Mouse (Mus musculus) C2C12 (cell line): ENCODE results near the gene Tnni1. TPM values are rescaled to one million over a fixed set of nuclear protein-coding genes. Genes with fewer than 3 reads are reported as not detected.

ENCODE experiments used
- H3K27me3 ChIP-seq: one replicate; pipeline ENCODE4 v1.6.1; 2011; ENCODE audit not compliant: control insufficient read depth, insufficient read depth, insufficient read length
- H3K36me3 ChIP-seq: one replicate; pipeline ENCODE4 v1.6.1; 2011; ENCODE audit not compliant: control insufficient read depth, insufficient read depth
- H3K4me3 ChIP-seq: one replicate; pipeline ENCODE4 v1.5.1; 2011; ENCODE audit warnings: mild to moderate bottlenecking, control low read depth; ENCODE audit not compliant: poor library complexity, insufficient read depth, severe bottlenecking
- H3K79me2 ChIP-seq: one replicate; pipeline ENCODE4 v1.6.1; 2011; ENCODE audit not compliant: control insufficient read depth, insufficient read depth
- H3K79me3 ChIP-seq: one replicate; pipeline ENCODE4 v1.6.1; 2011; ENCODE audit warnings: low read depth, control low read depth
- H3ac ChIP-seq: one replicate; pipeline ENCODE3; 2011; ENCODE audit warnings: low read depth; ENCODE audit not compliant: control insufficient read depth, insufficient read length
- CEBPB ChIP-seq: IDR thresholded peaks from one replicate; pipeline ENCODE4 v1.6.1; 2011; ENCODE audit warnings: low read depth, mild to moderate bottlenecking, control low read depth, moderate library complexity
- CTCF ChIP-seq: IDR thresholded peaks from one replicate; pipeline ENCODE4 v1.5.1; 2011; ENCODE audit not compliant: control insufficient read depth, insufficient read depth, insufficient read length
- FOSL1 ChIP-seq: IDR thresholded peaks from one replicate; pipeline ENCODE4 v1.8.0; 2011; ENCODE audit warnings: mild to moderate bottlenecking, low read length; ENCODE audit not compliant: poor library complexity, insufficient read depth, severe bottlenecking
- MAX ChIP-seq: IDR thresholded peaks from one replicate; pipeline ENCODE4 v1.6.1; 2011; ENCODE audit warnings: mild to moderate bottlenecking, control low read depth
- MYOD1 ChIP-seq: IDR thresholded peaks from one replicate; pipeline ENCODE4 v1.6.1; 2011; ENCODE audit warnings: low read depth; ENCODE audit not compliant: control insufficient read depth, insufficient read length
- MYOG ChIP-seq: IDR thresholded peaks from one replicate; pipeline ENCODE4 v1.6.1; 2011; ENCODE audit not compliant: control insufficient read depth, insufficient read length; ENCODE audit errors: extremely low read depth
- USF1 ChIP-seq: IDR thresholded peaks from one replicate; pipeline ENCODE4 v1.6.1; 2011; ENCODE audit warnings: low read depth, mild to moderate bottlenecking, control low read depth, moderate library complexity
- long read RNA-seq, 2 experiments: library from polyadenylated mRNA; unstranded; transcript quantifications; one replicate each; pipeline ENCODE4 v2.0.0; 2019 to 2020
- polyA plus RNA-seq: library from polyadenylated mRNA; unstranded; fragments of >200 nt; fragmentation: generic; extraction: Trizol; gene quantifications from one replicate; pipeline ENCODE4 v1.2.1, GENCODE M21; 2012; ENCODE audit warnings: missing spikeins

Tnni1 gene
- 44.6 TPM for polyA plus RNA-seq
- long read RNA-seq, experiment 1, partial matches to known transcripts, result 47 of 139 reads
- long read RNA-seq, experiment 1, other reads (novel, unspliced or antisense), result 92 of 139 reads
- long read RNA-seq, experiment 2, result 0 reads

DNA sequence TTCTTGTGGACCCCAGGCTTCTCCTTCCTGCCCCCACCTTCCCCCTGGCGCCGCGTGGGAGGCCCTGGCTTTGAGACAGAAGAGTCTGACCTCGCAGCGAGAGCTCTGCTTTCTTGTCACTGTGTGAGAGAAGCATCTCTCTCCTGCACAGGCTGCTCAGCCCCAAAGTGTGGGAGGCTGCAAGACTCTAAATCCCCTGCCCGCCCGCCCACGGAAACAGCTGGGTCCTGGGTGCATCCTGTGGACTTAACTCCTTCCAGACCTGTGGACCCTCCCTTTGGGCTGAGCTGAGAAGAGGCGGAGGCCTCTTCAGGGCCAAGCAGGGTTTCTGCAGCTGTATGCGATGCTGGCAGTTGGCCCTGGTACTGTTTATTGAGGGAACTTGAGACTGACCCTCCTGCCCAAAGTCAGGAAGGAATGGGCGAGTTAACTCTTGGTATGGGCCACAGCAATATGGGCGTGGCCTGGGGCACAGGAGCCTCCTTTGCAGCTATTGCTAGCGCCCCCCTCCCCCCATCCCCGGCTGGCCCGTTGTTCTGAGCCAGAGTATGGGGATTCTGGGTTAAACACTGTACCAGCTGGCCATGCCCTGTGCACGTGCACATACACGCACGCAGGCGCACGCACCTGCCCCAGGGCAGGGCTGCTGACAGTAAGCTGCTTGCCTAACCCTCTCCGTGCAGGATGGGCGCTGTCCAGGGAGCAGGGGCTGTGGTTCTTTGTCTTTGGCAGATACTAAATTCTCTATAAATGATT is at the start of gene Tnni1:
Gene Tnni1 (plus strand): TSS at position 655 of the 756 bp plus-strand sequence.
- Histone ChIP-seq H3K27me3 (no peaks in the 10 kb centered on the region), H3K79me3 (no peaks in the 10 kb centered on the region), H3ac (peak within 1 kb of the TSS; percentile 31), H3K36me3 (no peaks in the 10 kb centered on the region), H3K79me2 (no peaks in the 10 kb centered on the region), H3K4me3 (no peak within 1 kb of the TSS)
- TF ChIP-seq FOSL1 (no peak), MYOD1 (peak; percentile 32)

DNA sequence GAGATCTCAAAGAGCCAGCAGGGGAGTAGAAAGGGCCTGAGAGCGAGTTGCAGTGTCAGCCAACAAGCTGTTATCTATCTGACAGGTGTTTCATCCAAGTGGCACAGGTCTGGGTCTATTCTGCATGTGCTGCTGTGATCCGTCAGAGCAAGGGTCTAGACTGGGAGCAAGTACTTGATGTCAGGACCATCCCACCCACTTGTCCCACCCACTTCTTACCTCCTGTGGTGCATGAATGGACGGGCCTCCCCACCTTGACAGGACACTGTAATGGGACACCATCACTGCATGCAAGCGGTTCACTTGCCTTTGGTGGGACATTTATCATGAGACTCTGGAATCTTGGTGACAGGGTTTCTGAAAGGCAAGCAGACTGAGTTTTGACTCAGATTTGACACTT is 49.4 kb upstream of the Tnni1 start:
- no peak for TF ChIP-seq CTCF
- no peak for TF ChIP-seq USF1
- TF ChIP-seq FOSL1, result no peak
- no peak for TF ChIP-seq CEBPB
- TF ChIP-seq MYOD1, result no peak
- no peak for TF ChIP-seq MAX
- TF ChIP-seq MYOG, result no peak
- Histone ChIP-seq H3K36me3 (peaks cover 9% of the 10 kb centered on the region), H3K79me2 (peaks cover 53% of the 10 kb centered on the region), H3K27me3 (no peaks in the 10 kb centered on the region), H3ac (peak overlapping the region; percentile 73), H3K79me3 (peaks cover 28% of the 10 kb centered on the region), H3K4me3 (peak overlapping the region; percentile 57)

DNA sequence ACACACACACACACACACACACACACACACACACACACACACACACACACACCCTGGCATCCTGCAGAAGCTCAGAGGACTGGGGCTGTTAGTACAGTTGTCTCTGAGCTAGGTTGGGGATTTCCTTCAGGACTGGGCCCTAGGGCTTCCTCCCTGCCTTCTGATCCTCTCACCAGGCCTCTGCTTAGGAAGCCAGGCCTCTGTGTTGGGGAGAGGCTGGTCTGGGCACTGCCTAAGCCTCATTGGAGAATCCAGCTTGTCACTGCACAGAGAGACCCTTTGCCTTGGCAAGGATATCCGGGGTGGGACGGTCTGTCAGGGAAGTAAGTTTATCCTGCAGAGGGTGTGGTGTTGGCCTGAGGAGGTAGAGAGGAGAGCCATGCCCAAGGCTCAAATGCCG is 48.9 kb upstream of the Tnni1 start:
- Histone ChIP-seq H3K79me2 (peaks cover 58% of the 10 kb centered on the region), H3K4me3 (peak overlapping the region; percentile 57), H3K36me3 (peaks cover 12% of the 10 kb centered on the region), H3K79me3 (peaks cover 31% of the 10 kb centered on the region), H3K27me3 (no peaks in the 10 kb centered on the region), H3ac (peak overlapping the region; percentile 71)
- TF ChIP-seq CTCF (no peak), CEBPB (no peak), MAX (no peak), MYOG (no peak), USF1 (no peak), FOSL1 (no peak), MYOD1 (no peak)

DNA sequence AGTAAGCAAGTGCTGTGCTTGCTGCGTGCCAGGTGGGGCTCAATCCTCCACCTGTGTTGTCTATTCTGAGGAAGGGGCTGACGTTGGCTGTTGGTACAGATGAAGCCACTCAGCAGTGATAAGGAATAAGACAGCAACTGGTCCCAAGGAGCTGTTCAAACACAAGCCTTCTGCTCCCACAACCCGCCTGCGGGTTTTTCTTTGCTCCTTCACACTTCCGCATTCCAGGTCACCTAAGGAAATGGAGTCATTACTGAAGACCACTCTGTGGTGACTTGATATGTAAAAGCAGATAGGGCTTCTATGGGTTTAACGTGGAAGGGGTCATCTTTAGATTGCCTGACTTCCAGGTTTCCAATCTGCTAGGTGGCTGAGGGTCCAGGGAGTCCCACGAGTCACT is 47.8 kb upstream of the Tnni1 start:
- Histone ChIP-seq H3ac (peak overlapping the region; percentile 48), H3K36me3 (peaks cover 14% of the 10 kb centered on the region), H3K4me3 (no peak overlapping the region), H3K27me3 (no peaks in the 10 kb centered on the region), H3K79me2 (peaks cover 69% of the 10 kb centered on the region), H3K79me3 (peaks cover 39% of the 10 kb centered on the region)
- TF ChIP-seq FOSL1 (no peak), MAX (no peak), MYOG (no peak), CTCF (no peak), USF1 (no peak), CEBPB (no peak), MYOD1 (no peak)

DNA sequence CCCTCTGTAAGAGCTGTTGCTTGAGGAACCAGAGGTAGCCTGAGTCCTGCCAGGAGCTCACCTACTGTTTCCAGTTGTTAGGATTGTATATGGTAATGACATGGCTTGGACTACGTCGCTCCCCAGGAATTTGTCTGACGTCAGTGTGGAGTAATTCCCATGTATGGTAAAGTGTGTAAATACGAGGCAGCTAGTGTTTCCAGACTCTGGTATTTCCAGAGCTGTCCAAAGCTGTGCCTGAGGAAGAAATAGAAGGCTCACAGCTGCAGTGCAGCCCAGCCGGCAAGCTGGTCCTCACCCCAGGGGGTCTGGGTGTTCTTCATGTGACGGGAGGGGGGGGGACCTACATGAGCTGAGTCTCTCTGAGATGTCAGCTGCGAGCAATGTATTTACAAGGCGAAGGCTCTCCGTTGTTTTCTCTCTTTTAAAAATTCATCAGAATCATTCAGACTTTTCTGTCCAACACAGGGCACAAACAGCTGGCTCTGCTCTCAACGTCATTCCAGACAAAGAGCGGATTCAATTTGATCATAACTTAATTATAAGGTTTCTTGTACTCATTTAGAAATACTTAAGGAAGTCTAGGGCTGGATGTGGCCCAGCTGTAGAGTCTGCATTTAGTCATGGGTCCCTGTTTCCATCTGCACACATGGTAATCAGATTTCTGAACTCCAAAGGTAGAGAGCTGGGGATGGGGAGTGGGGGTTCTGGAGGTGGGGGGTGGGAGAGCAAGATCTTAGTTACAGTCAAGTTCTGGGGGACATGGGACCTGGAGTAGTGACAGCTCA is 47.1 kb upstream of the Tnni1 start:
- no peak for TF ChIP-seq CEBPB
- TF ChIP-seq MYOD1, result peak; percentile 52
- no peak for TF ChIP-seq USF1
- Histone ChIP-seq H3K4me3 (no peak overlapping the region), H3K79me2 (peaks cover 76% of the 10 kb centered on the region), H3K79me3 (peaks cover 42% of the 10 kb centered on the region), H3K27me3 (no peaks in the 10 kb centered on the region), H3ac (peak overlapping the region; percentile 23), H3K36me3 (peaks cover 19% of the 10 kb centered on the region)
